Mouse (Mus musculus): ENCODE results near the gene Asb13. TPM values are rescaled to one million over a fixed set of nuclear protein-coding genes. Genes with fewer than 3 reads are reported as not detected.

Gene Asb13
- polyA plus RNA-seq, 1 experiment from 2014 or later: 16.2 TPM

DNA sequence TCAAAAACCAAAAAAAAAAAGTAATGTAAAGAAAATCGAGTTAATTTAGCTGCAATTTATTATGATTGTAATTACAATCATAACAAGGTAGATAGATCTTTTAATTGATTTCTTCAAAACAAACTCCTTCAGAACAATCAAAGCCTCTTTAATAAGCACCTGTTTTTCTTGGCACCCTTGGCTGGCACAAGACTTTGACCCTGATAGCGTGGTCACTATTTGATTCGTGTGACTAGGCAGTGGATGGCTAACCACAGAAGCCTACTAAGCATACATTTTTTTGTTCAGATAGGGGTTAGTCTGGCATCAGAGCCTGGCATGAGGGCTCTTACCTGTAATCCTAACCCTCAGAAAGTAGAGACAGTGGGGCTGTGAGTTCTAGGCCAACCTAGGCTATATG lies 1.2 kb downstream of the Asb13 start:
- no peak overlapping the region for H3K4me3 ChIP-seq (replicated peaks)
- WGBS: 95% methylated on average over 3 of the region's 3 CpGs
- peaks cover 3% of the 10 kb centered on the region; the same call in 1 of the 2 replicates for H3K4me1 ChIP-seq (replicated peaks)
- no peak overlapping the region for H3K27ac ChIP-seq
- no peaks in the 10 kb centered on the region for H3K36me3 ChIP-seq
- peaks cover 4% of the 10 kb centered on the region; the same call in 1 of the 2 replicates for H3K9me3 ChIP-seq
- H3K9ac ChIP-seq (replicated peaks): no peak overlapping the region
- peaks cover 8% of the 10 kb centered on the region for H3K27me3 ChIP-seq
- no peak for ATAC-seq
- H3K4me2 ChIP-seq (replicated peaks): no peak overlapping the region

DNA sequence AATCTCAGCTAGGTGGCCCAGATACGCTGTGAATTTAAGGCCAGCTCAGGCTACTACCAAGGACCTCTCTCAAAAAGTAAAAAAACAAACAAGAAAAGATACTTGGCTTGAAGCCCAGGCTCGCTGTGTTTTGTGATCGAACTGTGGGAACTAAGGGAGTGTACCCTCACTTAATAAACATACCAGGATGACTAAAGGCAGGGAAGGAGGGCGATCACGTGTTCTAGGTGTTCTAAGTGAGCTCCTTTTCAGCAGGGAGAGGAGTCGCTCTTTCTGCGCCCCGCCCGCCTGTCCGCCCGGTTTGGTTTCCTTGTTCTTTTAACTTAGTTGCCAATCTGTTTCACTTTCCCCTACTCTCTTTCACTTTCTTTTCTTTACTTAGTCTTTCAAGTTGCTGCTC lies 3.0 kb downstream of the Asb13 start:
- Histone ChIP-seq H3K27ac (no peak overlapping the region), H3K9me3 (no peaks in the 10 kb centered on the region), H3K9ac (replicated peaks) (no peak overlapping the region), H3K4me3 (replicated peaks) (no peak overlapping the region), H3K27me3 (peaks cover 8% of the 10 kb centered on the region), H3K4me1 (replicated peaks) (peaks cover 3% of the 10 kb centered on the region; the same call in 1 of the 2 replicates), H3K36me3 (no peaks in the 10 kb centered on the region), H3K4me2 (replicated peaks) (no peak overlapping the region)
- ATAC-seq: no peak
- 67% methylated on average over 11 of the region's 11 CpGs for WGBS

DNA sequence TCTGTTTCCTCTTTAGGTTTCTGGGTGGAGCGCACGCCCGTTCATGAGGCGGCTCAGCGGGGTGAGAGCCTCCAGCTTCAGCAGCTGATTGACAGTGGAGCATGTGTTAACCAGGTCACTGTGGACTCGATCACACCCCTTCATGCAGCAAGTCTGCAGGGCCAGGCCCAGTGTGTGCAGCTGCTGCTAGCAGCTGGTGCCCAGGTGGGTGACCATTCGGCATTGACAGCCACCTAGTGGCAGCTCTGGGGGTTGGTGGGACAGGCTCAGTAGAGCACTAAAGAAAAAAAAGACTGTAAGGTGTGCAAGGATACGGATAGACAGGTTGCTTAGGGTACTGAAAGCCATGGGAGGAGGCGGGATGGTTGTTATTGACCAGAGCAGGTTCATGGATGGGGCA lies 8.2 kb downstream of the Asb13 start:
- peaks cover 30% of the 10 kb centered on the region for H3K36me3 ChIP-seq
- H3K27me3 ChIP-seq: no peaks in the 10 kb centered on the region
- H3K27ac ChIP-seq: no peak overlapping the region
- peak; percentile 64; the same call in 1 of the 2 replicates for ATAC-seq
- H3K9me3 ChIP-seq: no peaks in the 10 kb centered on the region
- no peak overlapping the region for H3K9ac ChIP-seq (replicated peaks)
- H3K4me3 ChIP-seq (replicated peaks): no peak overlapping the region
- H3K4me1 ChIP-seq (replicated peaks): no peaks in the 10 kb centered on the region
- H3K4me2 ChIP-seq (replicated peaks): no peak overlapping the region
- WGBS: 80% methylated on average over 9 of the region's 9 CpGs

DNA sequence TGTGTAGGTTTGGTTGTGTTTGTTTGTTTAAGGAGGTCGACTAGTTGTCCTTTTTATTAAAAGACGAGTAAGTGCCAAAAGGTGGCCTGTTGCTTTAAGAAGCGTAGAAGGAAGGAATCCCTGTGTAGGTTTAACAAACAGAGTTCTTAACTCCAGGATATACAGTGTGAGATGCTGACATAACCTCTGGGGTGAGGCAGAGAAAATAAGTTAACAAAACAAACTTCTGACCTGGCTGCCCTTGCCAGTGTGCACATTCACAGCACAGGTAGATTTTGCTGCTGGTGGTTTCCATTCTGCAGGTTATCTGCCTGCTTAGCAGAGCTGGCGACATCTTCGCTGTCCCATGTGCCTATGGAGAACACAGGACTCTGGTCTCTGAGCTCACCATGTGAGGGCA lies 8.7 kb downstream of the Asb13 start:
- H3K4me1 ChIP-seq (replicated peaks): no peaks in the 10 kb centered on the region
- no peak overlapping the region for H3K4me3 ChIP-seq (replicated peaks)
- H3K9ac ChIP-seq (replicated peaks): no peak overlapping the region
- H3K4me2 ChIP-seq (replicated peaks): no peak overlapping the region
- H3K27ac ChIP-seq: no peak overlapping the region
- 91% methylated on average over 5 of the region's 5 CpGs for WGBS
- H3K27me3 ChIP-seq: no peaks in the 10 kb centered on the region
- ATAC-seq: no peak
- H3K9me3 ChIP-seq: no peaks in the 10 kb centered on the region
- peaks cover 30% of the 10 kb centered on the region for H3K36me3 ChIP-seq

DNA sequence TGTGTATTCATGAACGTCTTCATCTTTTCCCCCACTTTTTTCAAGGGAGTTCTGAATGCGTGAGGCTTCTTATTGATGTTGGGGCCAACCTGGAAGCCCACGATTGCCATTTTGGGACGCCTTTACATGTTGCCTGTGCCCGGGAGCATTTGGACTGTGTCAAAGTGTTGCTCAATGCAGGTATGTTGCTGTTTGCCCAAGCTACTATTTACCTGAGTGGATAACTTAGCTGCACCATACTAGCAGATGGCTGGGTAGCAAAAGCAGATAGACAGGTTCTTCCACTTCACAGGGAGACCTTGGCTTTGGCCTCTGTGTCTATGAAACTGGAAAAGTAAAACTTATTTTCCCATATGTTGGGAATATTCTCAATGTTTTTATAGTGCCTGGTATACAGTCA lies 11.0 kb downstream of the Asb13 start:
- Histone ChIP-seq H3K4me2 (replicated peaks) (no peak overlapping the region), H3K9ac (replicated peaks) (no peak overlapping the region), H3K27ac (no peak overlapping the region), H3K4me3 (replicated peaks) (no peak overlapping the region), H3K27me3 (no peaks in the 10 kb centered on the region), H3K36me3 (peaks cover 39% of the 10 kb centered on the region), H3K9me3 (no peaks in the 10 kb centered on the region), H3K4me1 (replicated peaks) (no peaks in the 10 kb centered on the region)
- WGBS: 93% methylated on average over 5 of the region's 5 CpGs
- ATAC-seq: no peak

DNA sequence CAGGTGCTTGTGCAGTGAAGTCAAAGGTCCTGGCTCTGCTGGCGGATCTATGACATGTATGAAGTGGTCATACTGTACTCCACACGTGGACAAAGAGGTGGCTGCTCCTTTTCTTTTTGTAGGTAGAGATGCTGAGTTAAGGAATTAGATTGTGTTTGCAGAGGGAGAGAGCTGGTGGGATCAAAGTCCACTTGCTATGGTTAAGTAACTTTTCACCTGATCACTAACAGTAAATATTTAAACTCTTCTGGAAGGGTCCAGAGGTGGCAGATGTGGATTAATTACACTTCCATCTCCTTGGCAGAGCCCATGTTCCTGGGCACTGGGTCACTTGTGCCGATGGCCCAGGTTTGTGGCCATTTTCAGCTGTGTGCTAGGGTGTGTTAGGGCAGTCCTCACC lies 12.1 kb downstream of the Asb13 start:
- no peak overlapping the region for H3K9ac ChIP-seq (replicated peaks)
- H3K4me2 ChIP-seq (replicated peaks): no peak overlapping the region
- no peaks in the 10 kb centered on the region for H3K4me1 ChIP-seq (replicated peaks)
- no peak overlapping the region for H3K4me3 ChIP-seq (replicated peaks)
- ATAC-seq: no peak
- peaks cover 48% of the 10 kb centered on the region for H3K36me3 ChIP-seq
- 91% methylated on average over 3 of the region's 3 CpGs for WGBS
- H3K27me3 ChIP-seq: no peaks in the 10 kb centered on the region
- no peaks in the 10 kb centered on the region for H3K9me3 ChIP-seq
- H3K27ac ChIP-seq: no peak overlapping the region

DNA sequence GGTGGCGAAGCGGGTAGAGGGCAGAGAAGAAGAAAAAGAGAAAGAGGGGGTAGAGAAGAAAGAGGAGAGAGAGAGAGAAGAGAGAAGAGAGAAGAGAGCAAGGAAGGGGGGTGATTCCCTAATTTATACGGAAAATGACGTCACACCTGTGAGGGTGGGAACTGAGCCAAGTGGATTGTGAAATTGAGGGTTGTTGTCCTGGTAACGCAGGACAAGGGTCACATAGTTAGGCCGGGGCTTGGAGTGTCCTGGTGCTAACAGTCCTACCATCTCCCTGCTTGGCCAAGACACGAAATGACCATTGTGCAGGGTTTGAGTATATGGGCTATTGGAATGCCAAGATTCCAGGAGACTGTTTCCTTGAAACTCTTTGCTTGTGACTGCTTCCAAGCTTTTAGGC lies 12.7 kb downstream of the Asb13 start:
- H3K36me3 ChIP-seq: peaks cover 50% of the 10 kb centered on the region
- ATAC-seq: no peak

DNA sequence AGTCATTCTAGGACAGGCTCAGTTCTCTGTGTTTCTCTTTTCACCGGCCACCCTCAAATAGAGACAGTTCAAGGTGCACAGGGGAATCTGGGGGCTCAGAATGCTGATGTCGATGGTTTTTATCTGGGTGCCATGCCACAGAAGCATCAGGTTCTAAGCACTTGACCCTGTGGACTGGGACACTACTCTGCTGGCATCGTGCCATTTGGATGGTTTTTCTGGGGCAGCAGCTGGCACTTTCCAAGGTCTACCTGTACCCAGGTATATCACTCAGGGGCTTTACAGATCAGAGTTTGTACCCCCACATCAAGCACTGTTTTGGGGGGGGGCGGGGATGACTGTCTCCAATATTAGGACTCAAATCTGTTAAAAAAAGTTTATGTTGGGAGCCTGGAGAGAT lies 16.7 kb downstream of the Asb13 start:
- ATAC-seq: no peak
- no peaks in the 10 kb centered on the region for H3K27me3 ChIP-seq
- WGBS: 93% methylated on average over 4 of the region's 4 CpGs
- no peak overlapping the region for H3K4me3 ChIP-seq (replicated peaks)
- no peaks in the 10 kb centered on the region for H3K4me1 ChIP-seq (replicated peaks)
- H3K27ac ChIP-seq: no peak overlapping the region
- no peak overlapping the region for H3K4me2 ChIP-seq (replicated peaks)
- no peak overlapping the region for H3K9ac ChIP-seq (replicated peaks)
- peaks cover 39% of the 10 kb centered on the region for H3K36me3 ChIP-seq
- no peaks in the 10 kb centered on the region for H3K9me3 ChIP-seq

More for the DNA sequence above, 12.7 kb downstream of the Asb13 start:
- no peak overlapping the region for H3K9ac ChIP-seq (replicated peaks)
- H3K4me2 ChIP-seq (replicated peaks): no peak overlapping the region
- no peaks in the 10 kb centered on the region for H3K27me3 ChIP-seq
- no peaks in the 10 kb centered on the region for H3K9me3 ChIP-seq
- H3K4me3 ChIP-seq (replicated peaks): no peak overlapping the region
- no peak overlapping the region for H3K27ac ChIP-seq
- H3K4me1 ChIP-seq (replicated peaks): no peaks in the 10 kb centered on the region
- WGBS: 86% methylated on average over 7 of the region's 7 CpGs

DNA sequence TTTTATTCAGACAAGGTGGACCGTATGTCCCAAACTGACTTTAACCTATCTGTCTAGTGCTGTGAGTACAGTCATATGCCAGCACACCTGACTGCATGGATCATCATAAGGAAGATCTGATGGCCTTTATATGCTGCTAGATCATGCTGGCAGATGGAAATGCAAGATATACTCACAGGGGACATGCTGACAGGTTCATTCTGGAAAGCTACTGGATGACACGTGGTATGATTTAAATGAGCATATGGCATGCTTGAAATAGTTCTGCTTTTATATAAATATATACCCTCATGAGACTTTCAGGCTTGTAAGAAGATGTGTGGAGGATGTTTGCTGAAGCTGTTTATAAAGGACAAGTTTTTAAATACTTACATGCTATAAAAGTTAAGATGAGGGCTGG lies 20.6 kb downstream of the Asb13 start:
- Histone ChIP-seq H3K9me3 (no peaks in the 10 kb centered on the region), H3K27me3 (no peaks in the 10 kb centered on the region), H3K4me1 (replicated peaks) (no peaks in the 10 kb centered on the region), H3K27ac (no peak overlapping the region), H3K36me3 (peaks cover 22% of the 10 kb centered on the region), H3K4me2 (replicated peaks) (no peak overlapping the region), H3K4me3 (replicated peaks) (no peak overlapping the region), H3K9ac (replicated peaks) (no peak overlapping the region)
- WGBS: 93% methylated on average over 2 of the region's 2 CpGs
- ATAC-seq: no peak

DNA sequence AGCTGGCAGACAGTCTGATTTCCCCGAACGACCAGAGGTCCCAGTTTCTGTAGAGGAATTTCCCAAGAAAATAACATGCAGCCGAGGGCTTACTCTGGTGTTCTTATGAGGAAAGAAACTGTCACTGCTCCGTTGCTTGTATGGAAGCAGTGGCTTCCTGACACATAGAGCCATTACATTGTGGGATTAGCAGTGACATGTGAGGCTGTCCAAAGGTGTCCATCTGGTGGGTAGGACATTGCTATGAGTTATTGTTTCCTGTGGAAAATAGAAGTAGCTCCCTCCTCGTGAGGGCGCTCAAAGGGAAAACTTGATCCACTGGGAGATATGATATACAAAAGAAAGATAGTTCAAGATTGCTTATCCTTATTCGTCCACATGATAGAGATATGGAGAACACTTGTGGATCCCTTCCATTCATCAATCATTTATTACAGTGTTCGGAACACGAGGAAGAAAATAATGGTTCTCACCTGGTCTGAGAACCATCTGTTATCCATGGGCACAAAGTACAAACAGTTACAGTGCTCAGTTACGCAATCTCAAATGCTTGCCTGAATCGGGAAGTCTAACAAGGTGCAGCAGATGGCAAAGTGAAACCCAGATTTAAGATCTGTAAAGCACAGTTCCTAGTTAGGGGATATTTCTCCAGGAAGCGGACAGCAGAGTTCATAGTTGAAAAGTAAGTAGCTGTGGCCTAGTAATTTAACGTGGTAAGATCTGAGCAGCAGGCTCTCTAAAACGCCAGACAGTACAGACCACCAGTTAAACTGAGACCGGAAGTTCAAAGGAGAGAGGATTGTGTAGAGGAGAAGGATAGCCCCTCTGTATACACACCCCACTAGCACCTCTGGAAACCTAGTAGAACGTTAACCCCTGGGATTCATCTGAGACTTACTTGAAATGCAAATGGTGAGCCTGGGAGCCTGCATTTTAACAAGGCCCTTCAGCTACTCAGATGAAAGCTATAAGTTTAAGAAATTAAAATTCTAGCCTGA lies 25.6 kb downstream of the Asb13 start:
- H3K4me3 ChIP-seq (replicated peaks): no peak overlapping the region
- H3K4me1 ChIP-seq (replicated peaks): no peaks in the 10 kb centered on the region
- 85% methylated on average over 16 of the region's 16 CpGs for WGBS
- no peaks in the 10 kb centered on the region for H3K9me3 ChIP-seq
- H3K4me2 ChIP-seq (replicated peaks): no peak overlapping the region
- H3K9ac ChIP-seq (replicated peaks): no peak overlapping the region
- H3K36me3 ChIP-seq: no peaks in the 10 kb centered on the region
- H3K27ac ChIP-seq: no peak overlapping the region
- ATAC-seq: no peak
- H3K27me3 ChIP-seq: no peaks in the 10 kb centered on the region

DNA sequence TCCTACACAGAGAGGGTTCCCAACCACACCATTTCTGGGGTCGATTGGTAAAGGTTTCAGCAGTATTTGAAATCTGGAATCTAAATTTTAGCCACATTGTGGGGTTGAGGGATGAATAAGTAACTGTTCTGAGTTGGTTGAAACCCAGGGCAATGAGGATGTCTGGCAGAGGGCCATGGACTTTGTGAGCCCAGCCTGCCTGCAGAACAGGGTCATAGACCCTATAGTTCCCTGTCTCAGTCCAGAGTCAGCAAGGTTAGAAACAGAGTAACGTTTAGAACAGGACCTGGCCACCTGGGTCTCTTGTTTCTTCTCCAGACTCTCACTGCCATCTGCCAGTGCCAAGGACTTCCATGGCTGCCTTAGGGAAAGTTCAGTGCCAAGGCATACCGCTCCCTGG lies 30.4 kb downstream of the Asb13 start:
- WGBS: 71% methylated on average over 3 of the region's 3 CpGs
- ATAC-seq: no peak

DNA sequence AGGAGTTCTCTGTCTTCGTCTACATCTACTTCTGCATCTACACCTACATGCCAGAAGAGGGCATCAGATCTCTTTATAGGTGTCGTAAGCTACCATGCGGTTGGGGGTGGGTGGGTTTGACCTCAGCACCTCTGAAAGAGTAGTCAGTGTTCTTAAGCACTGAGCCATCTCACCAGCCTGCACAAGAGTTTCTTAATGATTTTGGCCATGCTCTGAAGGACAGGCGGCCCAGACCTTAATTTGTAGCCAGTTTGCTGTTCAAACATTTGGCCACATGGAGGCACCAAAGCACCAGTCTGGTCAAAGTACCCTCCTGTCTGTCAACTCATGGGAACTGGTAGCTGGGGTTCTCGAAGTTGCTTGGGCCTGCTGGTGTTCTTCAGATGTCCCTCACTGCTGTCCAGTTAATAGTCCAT lies 31.5 kb downstream of the Asb13 start:
- H3K27ac ChIP-seq: no peak overlapping the region
- peak; percentile 82 for ATAC-seq
- no peaks in the 10 kb centered on the region for H3K4me1 ChIP-seq (replicated peaks)
- WGBS: 14% methylated on average over 5 of the region's 5 CpGs
- H3K4me2 ChIP-seq (replicated peaks): peak overlapping the region; percentile 36
- no peaks in the 10 kb centered on the region for H3K9me3 ChIP-seq
- no peak overlapping the region for H3K9ac ChIP-seq (replicated peaks)
- no peaks in the 10 kb centered on the region for H3K36me3 ChIP-seq
- H3K4me3 ChIP-seq (replicated peaks): no peak overlapping the region
- no peaks in the 10 kb centered on the region for H3K27me3 ChIP-seq

More for the DNA sequence above, 30.4 kb downstream of the Asb13 start:
- H3K27ac ChIP-seq: no peak overlapping the region
- H3K4me2 ChIP-seq (replicated peaks): no peak overlapping the region
- no peaks in the 10 kb centered on the region for H3K27me3 ChIP-seq
- H3K36me3 ChIP-seq: no peaks in the 10 kb centered on the region
- H3K4me1 ChIP-seq (replicated peaks): no peaks in the 10 kb centered on the region
- no peak overlapping the region for H3K9ac ChIP-seq (replicated peaks)
- no peak overlapping the region for H3K4me3 ChIP-seq (replicated peaks)
- H3K9me3 ChIP-seq: no peaks in the 10 kb centered on the region
